Mouse (Mus musculus) retina, postnatal 7 days (tissue): ENCODE measurements around the gene Fbxl3.

Experiments used
- DNase-seq: peaks from one replicate; pipeline ENCODE4 v3.0.0-alpha.2; 2012; ENCODE audit warnings: low read depth, low spot score

The Fbxl3 gene

GRCm38 (mm10) chr14:103046677-103047076 is 52.7 kb downstream of the Fbxl3 start, which contains the start of gene Acod1:
TSS of gene Acod1 (plus strand) at chr14:103046977.
- DNase-seq = no peak

- DNase-seq = no peak
Measured at GRCm38 (mm10) chr14:103037016-103037415, 62.4 kb downstream of the Fbxl3 start.

DNA sequence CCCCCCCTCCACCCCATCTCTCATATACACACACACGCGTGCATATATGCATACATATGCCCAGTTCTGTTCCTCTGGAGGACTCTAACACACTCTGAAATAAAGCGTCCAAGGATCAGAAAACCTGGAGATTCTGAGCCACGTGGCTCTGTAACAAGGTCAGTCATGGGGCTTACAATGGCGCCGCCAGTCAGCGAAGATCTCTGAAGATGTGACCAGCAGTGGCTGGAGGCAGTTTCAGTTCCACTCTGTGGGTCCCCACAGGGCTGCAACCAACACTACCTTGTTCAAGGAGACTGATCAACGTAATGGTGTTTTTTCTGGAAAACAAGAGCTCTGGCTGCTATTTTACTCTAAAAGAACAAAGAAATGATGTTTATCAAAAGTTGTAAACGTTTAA is 65.3 kb downstream of the Fbxl3 start:
- DNase-seq = no peak

DNA sequence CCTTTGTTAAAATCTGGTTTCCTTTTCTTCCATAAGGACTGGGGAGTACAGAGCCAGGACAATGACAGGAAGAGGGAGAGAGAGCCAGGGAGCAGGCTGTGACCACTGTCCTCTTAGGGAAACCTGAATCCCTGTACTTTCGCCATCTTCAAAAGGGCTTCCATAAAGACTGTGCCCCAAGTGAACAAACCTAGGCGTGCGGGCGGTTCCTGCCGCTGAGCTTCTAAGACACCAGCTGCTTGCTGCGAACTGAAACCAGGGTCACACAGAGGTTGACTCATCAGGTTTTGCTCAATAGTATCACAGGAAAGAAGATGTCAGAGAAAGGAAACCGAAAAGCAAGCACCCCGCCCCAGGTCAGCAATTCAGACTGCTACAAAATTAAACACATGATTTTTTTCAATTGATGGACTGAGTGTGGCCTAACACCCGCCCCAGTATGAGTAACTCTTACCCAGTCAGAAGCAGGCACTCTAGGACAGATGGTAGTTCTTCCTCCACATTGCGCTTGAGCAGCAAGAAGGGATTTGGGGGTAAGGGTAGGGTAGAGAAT is 66.0 kb downstream of the Fbxl3 start:
- DNase-seq = no peak
